Mouse (Mus musculus): ENCODE measurements around the gene Defa37.
"Not testable (repeated sequence)": the region's sequence is repeated elsewhere in the genome, so short reads cannot be mapped to it uniquely, and the experiment has no call there.

DNA sequence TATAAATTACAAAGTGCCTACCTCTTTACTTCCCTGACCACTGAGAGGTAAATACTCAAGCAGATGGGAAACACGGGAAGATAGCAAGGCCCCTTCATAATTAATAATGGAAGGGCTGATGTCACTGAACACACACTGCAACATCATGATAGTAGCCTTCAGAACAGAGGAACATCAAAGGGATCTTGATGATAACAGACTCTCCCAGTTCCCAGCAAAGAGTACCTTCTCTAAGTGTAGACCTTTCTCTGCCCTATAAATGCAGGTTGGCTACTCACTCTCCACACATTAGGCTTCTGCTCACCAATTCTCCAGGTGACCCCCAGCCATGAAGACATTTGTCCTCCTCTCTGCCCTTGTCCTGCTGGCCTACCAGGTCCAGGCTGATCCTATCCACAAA, at the start of gene Defa37:
- not testable (repeated sequence) for TF ChIP-seq RCOR1 (IDR thresholded peaks at IDR 0.05; ENCODE audit: low read depth, low read length); E2F4 (IDR thresholded peaks at IDR 0.05; ENCODE audit: borderline replicate concordance, low read depth, low read length); SMC3 (IDR thresholded peaks at IDR 0.05; ENCODE audit: low read depth, low read length); MAZ (IDR thresholded peaks at IDR 0.05; ENCODE audit: low read depth, low read length); USF1 (IDR thresholded peaks at IDR 0.05; ENCODE audit: low read depth, low read length); ZC3H11A (IDR thresholded peaks at IDR 0.05; ENCODE audit: low read depth, low read length); NELFE (IDR thresholded peaks at IDR 0.05; ENCODE audit: low read depth, low read length); POLR2AphosphoS2 (IDR thresholded peaks at IDR 0.05; ENCODE audit: low read length); ETS1 (IDR thresholded peaks at IDR 0.05; ENCODE audit: low read depth, low read length); CTCF (IDR thresholded peaks at IDR 0.05 in 2 of 3, conservative IDR thresholded peaks at IDR 0.05 in 1 of 3; ENCODE audit: control insufficient read depth in 1 of 3, insufficient read depth in 1 of 3, low read depth in 2 of 3, low read length in 3 of 3, poor library complexity in 1 of 3, severe bottlenecking in 1 of 3); JUND (IDR thresholded peaks at IDR 0.05; ENCODE audit: low read depth, low read length); MXI1 (IDR thresholded peaks at IDR 0.05; ENCODE audit: low read depth, low read length); POLR2A (IDR thresholded peaks at IDR 0.05; ENCODE audit: control insufficient read depth in 1 of 2, insufficient read depth in 1 of 2, low read depth in 1 of 2, low read length in 2 of 2, poor library complexity in 1 of 2); RAD21 (IDR thresholded peaks at IDR 0.05; ENCODE audit: low read depth, low read length)
